Comparison of ENCODE assay signal across 8 mouse cellular contexts in genomic region chr16:56231300-56231699, GRCm38 (mm10). TPM values are rescaled to one million over a fixed set of nuclear protein-coding genes. Genes with fewer than 3 reads are reported as not detected.
DNase-seq lines count a peak whose midpoint lies in the region; ATAC-seq and TF ChIP-seq lines count a peak whose summit lies in the region.
"Had no signal": no experiment of that assay in that cellular context is flagged by ENCODE, and none has a peak within 500 bp of the region (broad histone marks: within the 10 kb centered on the region; RNA-seq: fewer than 3 reads in every experiment).

No protein-coding gene starts in this region.

- H3K79me2 ChIP-seq in MEL (ENCODE audit: control insufficient read depth, insufficient read depth, low read length, poor library complexity) = no peaks in the 10 kb centered on the region

- no peaks in the 10 kb centered on the region for H3K27me3 ChIP-seq in hindbrain, embryonic 11.5 days (ENCODE audit: control insufficient read depth, insufficient read depth, low read length)
- no peaks in the 10 kb centered on the region for H3K27me3 ChIP-seq in hindbrain, embryonic 12.5 days
- 0 out of 4 replicates have a peak, but pooled peaks cover 0 to 1% of the 10 kb centered on the region in 2 experiments for H3K27me3 ChIP-seq in MEL (ENCODE audit: control insufficient read depth in 1 of 2, insufficient read depth in 2 of 2, low read length in 2 of 2)

- no peak for TF ChIP-seq EP300 in MEL (IDR thresholded peaks at IDR 0.05; ENCODE audit: low read depth in 1 of 2, low read length in 2 of 2)

- no peak overlapping the region for H3K9ac ChIP-seq in hindbrain, embryonic 11.5 days (ENCODE audit: low read depth, low read length)
- H3K9ac ChIP-seq in hindbrain, embryonic 12.5 days = no peak overlapping the region
- H3K9ac ChIP-seq in MEL (ENCODE audit: control insufficient read depth, low read depth, low read length, poor library complexity, severe bottlenecking) = no peak overlapping the region

- no peak overlapping the region for H3K27ac ChIP-seq in hindbrain, embryonic 11.5 days (ENCODE audit: low read depth, low read length)
- H3K27ac ChIP-seq in hindbrain, embryonic 12.5 days = no peak overlapping the region
- no peak overlapping the region for H3K27ac ChIP-seq in MEL (ENCODE audit: control insufficient read depth, low read depth, low read length)
- no peak overlapping the region for H3K27ac ChIP-seq in layer of hippocampus, adult 2 months

- H3K9me3 ChIP-seq in hindbrain, embryonic 11.5 days (ENCODE audit: control insufficient read depth, low read length) = no peaks in the 10 kb centered on the region
- no peaks in the 10 kb centered on the region for H3K9me3 ChIP-seq in hindbrain, embryonic 12.5 days (replicated peaks)
- no peaks in the 10 kb centered on the region for H3K9me3 ChIP-seq in MEL (replicated peaks; ENCODE audit: insufficient read depth, low read length)

- peak; percentile 50 for TF ChIP-seq RAD21 in MEL (IDR thresholded peaks at IDR 0.05; ENCODE audit: low read depth, low read length)

- H3K4me2 ChIP-seq in hindbrain, embryonic 11.5 days (replicated peaks; ENCODE audit: low read depth, low read length) = no peak overlapping the region
- no peak overlapping the region for H3K4me2 ChIP-seq in hindbrain, embryonic 12.5 days (replicated peaks)

- no peak for ATAC-seq in hindbrain, embryonic 11.5 days (ENCODE audit: low FRiP score)
- ATAC-seq in hindbrain, embryonic 12.5 days (ENCODE audit: low FRiP score) = no peak

- no peak for TF ChIP-seq POLR2A in MEL (IDR thresholded peaks at IDR 0.05; ENCODE audit: control insufficient read depth in 1 of 2, insufficient read depth in 1 of 2, low read depth in 1 of 2, low read length in 2 of 2, poor library complexity in 1 of 2)

- peak; percentile 28 for DNase-seq in hindbrain, embryonic 11.5 days (ENCODE audit: low spot score)
- peak; percentile 6 for DNase-seq in 3T3-L1 (ENCODE audit: low read depth, low spot score)
- peak; percentile 51 for DNase-seq in MEL (ENCODE audit: low read depth, low spot score)
- DNase-seq in layer of hippocampus, adult 2 months (ENCODE audit: low spot score in 2 of 2) = peak; percentile 71 to 79
- peak; percentile 28 to 37 for DNase-seq in right cerebral cortex, adult 2 months (ENCODE audit: low spot score in 2 of 2)
- DNase-seq in yolk sac, embryonic 10.5 days (ENCODE audit: low spot score) = no peak

- WGBS in hindbrain, embryonic 11.5 days = 47% methylated on average over 10 of the region's 10 CpGs
- 53% methylated on average over 10 of the region's 10 CpGs for WGBS in hindbrain, embryonic 12.5 days

- no peaks in the 10 kb centered on the region for H3K36me3 ChIP-seq in hindbrain, embryonic 11.5 days (ENCODE audit: control insufficient read depth, insufficient read depth, low read length)
- 0 out of 2 replicates have a peak, but pooled peaks cover 2% of the 10 kb centered on the region for H3K36me3 ChIP-seq in hindbrain, embryonic 12.5 days
- no peaks in the 10 kb centered on the region for H3K36me3 ChIP-seq in MEL (ENCODE audit: control insufficient read depth in 1 of 2, insufficient read depth in 2 of 2, low read length in 2 of 2)

- H3K4me3 ChIP-seq in hindbrain, embryonic 11.5 days (ENCODE audit: low read depth, low read length) = no peak overlapping the region
- no peak overlapping the region for H3K4me3 ChIP-seq in hindbrain, embryonic 12.5 days
- H3K4me3 ChIP-seq in MEL (ENCODE audit: control insufficient read depth in 1 of 2, insufficient read depth in 1 of 2, low read depth in 2 of 2, low read length in 2 of 2) = no peak overlapping the region
- no peak overlapping the region for H3K4me3 ChIP-seq in layer of hippocampus, adult 2 months

- no peaks in the 10 kb centered on the region for H3K4me1 ChIP-seq in hindbrain, embryonic 11.5 days (replicated peaks; ENCODE audit: control insufficient read depth, insufficient read depth, low read length)
- H3K4me1 ChIP-seq in hindbrain, embryonic 12.5 days = no peaks in the 10 kb centered on the region
- H3K4me1 ChIP-seq in MEL (ENCODE audit: control insufficient read depth in 1 of 2, insufficient read depth in 2 of 2, low read length in 2 of 2) = no peaks in the 10 kb centered on the region

- TF ChIP-seq CTCF in MEL (IDR thresholded peaks at IDR 0.05 in 2 of 3, conservative IDR thresholded peaks at IDR 0.05 in 1 of 3; ENCODE audit: control insufficient read depth in 1 of 3, insufficient read depth in 1 of 3, low read depth in 2 of 3, low read length in 3 of 3, poor library complexity in 1 of 3, severe bottlenecking in 1 of 3) = peak; percentile 73 to 87 (median 80)
- TF ChIP-seq CTCF in layer of hippocampus, adult 2 months (conservative IDR thresholded peaks at IDR 0.05) = peak; percentile 83

TF ChIP-seq in MEL, 35 proteins besides CTCF, POLR2A, EP300 and RAD21:
- TF ChIP-seq ZNF384 (IDR thresholded peaks at IDR 0.05; ENCODE audit: low read depth, low read length) = no peak
- TF ChIP-seq TBP (IDR thresholded peaks at IDR 0.05; ENCODE audit: low read depth, low read length) = no peak
- peak; percentile 69 for TF ChIP-seq SMC3 (IDR thresholded peaks at IDR 0.05; ENCODE audit: low read depth, low read length)
- no peak for TF ChIP-seq MEF2A (IDR thresholded peaks at IDR 0.05; ENCODE audit: extremely low read depth, insufficient replicate concordance, low read depth, low read length, poor library complexity, severe bottlenecking)
- TF ChIP-seq ZC3H11A (IDR thresholded peaks at IDR 0.05; ENCODE audit: low read depth, low read length) = peak; percentile 44; the same call in 1 of the 2 replicates
- TF ChIP-seq MYC (IDR thresholded peaks at IDR 0.05; ENCODE audit: low read depth, low read length) = no peak
TF ChIP-seq in MEL: peak in this region for 2.

RNA-seq across cellular contexts. Expression of gene Impg2, which starts 27.2 kb away (rescaled TPM):
- 0.18 and 0.25 TPM in 2 replicates for polyA plus RNA-seq in hindbrain, embryonic 11.5 days (2014; fragmentation: Nextera tagmentation; extraction: Ambion mirVana)
- 0.23 and 0.38 TPM in 2 replicates for polyA plus RNA-seq in hindbrain, embryonic 12.5 days (2016; fragmentation: Nextera tagmentation; extraction: Ambion mirVana)
- 0.04 TPM in 1 of 2 replicates, not detected in the other for total RNA-seq in MEL (2012; rRNA removed)
- under 1 TPM in 1 of 2 experiments, not detected in 1; 0.01 TPM for polyA plus RNA-seq in MEL (2012; ENCODE audit: insufficient read depth in 1 of 2, insufficient read length in 2 of 2, low read depth in 1 of 2, low replicate concordance in 2 of 2, missing spikeins in 1 of 2)
- 1 to 10 TPM in 1 of 2 experiments, under 1 TPM in 1; 0.97 to 1.1 TPM for total RNA-seq in layer of hippocampus, adult 2 months (2021)
- total RNA-seq: common myeloid progenitor, adult 5-6 weeks had no signal
